Mouse (Mus musculus): ENCODE measurements at regions not wholly inside any gene's neighbourhood (a gene's known extent, or its start where the extent isn't known, plus 50 kb on each side); places are given as distances from the start of the nearest gene placed in this dataset.

DNA sequence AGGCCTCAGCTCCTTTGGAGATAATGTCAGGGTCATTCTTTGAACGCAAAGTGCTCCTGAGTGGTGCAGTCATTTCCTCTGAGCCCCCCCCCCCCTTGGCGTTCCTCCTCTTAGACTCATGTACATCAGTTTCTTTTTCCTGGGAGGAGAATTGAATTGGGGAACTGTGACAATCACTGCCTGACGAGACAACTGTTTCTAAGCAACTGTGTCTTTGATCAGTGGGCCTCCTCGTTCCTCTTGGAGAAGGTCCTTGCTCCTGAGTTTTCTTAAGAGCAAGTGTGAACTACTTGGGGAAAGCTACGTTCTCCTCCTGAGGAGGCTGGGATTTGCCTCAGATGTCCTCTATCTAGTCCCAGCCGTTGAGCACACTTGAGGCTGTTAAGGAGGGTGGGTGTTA, 287.5 kb downstream of the Maf start:
- TF ChIP-seq CTCF (IDR thresholded peaks at IDR 0.05; ENCODE audit: borderline replicate concordance, insufficient read depth, low read depth, low read length) (no peak), POLR2A (IDR thresholded peaks at IDR 0.05; ENCODE audit: borderline replicate concordance, insufficient read depth, low read length) (no peak)
